ENCODE assay signal across 8 mouse cellular contexts in genomic region chr2:33616411-33616843, GRCm38 (mm10). TPM values are rescaled to one million over a fixed set of nuclear protein-coding genes. Genes with fewer than 3 reads are reported as not detected.
DNase-seq lines count a peak whose midpoint lies in the region; ATAC-seq lines count a peak whose summit lies in the region.
"Had no signal": no experiment of that assay in that cellular context is flagged by ENCODE, and none has a peak within 500 bp of the region (broad histone marks: within the 10 kb centered on the region; RNA-seq: fewer than 3 reads in every experiment).

No protein-coding gene starts in this region.

- peak overlapping the region; percentile 84 for H3K4me2 ChIP-seq in forebrain, embryonic 16.5 days (ENCODE audit: low read length)
- H3K4me2 ChIP-seq in liver, embryonic 15.5 days, result peak overlapping the region; percentile 38
- peak overlapping the region; percentile 68 for H3K4me2 ChIP-seq in stomach, embryonic 15.5 days

- under 1% methylated on average over 30 of the region's 30 CpGs for WGBS in forebrain, embryonic 16.5 days
- 2% methylated on average over 30 of the region's 30 CpGs for WGBS in liver, embryonic 15.5 days (ENCODE audit: insufficient replicate concordance)
- under 1% methylated on average over 30 of the region's 30 CpGs for WGBS in stomach, embryonic 15.5 days

- peak; percentile 87 for DNase-seq in ZHBTc4 (ENCODE audit: low read depth, low spot score)
- peak; percentile 18 for DNase-seq in cerebellum, adult 11 months
- peak; percentile 25 for DNase-seq in kidney, postnatal 14 days
- DNase-seq in B cell, adult 2 months, result no peak

- peak overlapping the region; percentile 64 for H3K9ac ChIP-seq in forebrain, embryonic 16.5 days (replicated peaks; ENCODE audit: low read depth, low read length)
- H3K9ac ChIP-seq in liver, embryonic 15.5 days, result no peak overlapping the region
- H3K9ac ChIP-seq in stomach, embryonic 15.5 days, result no peak overlapping the region

- H3K27me3 ChIP-seq in forebrain, embryonic 16.5 days (replicated peaks; ENCODE audit: control insufficient read depth, insufficient read depth, low read length), result peaks cover 22% of the 10 kb centered on the region
- peaks cover 74% of the 10 kb centered on the region for H3K27me3 ChIP-seq in liver, embryonic 15.5 days
- H3K27me3 ChIP-seq in stomach, embryonic 15.5 days (replicated peaks), result peaks cover 38% of the 10 kb centered on the region

- H3K27ac ChIP-seq in forebrain, embryonic 16.5 days (ENCODE audit: low read length), result peak overlapping the region; percentile 76
- H3K27ac ChIP-seq in liver, embryonic 15.5 days (replicated peaks), result no peak overlapping the region
- no peak overlapping the region for H3K27ac ChIP-seq in stomach, embryonic 15.5 days

- H3K36me3 ChIP-seq in forebrain, embryonic 16.5 days (ENCODE audit: control insufficient read depth, insufficient read depth), result no peaks in the 10 kb centered on the region
- no peaks in the 10 kb centered on the region for H3K36me3 ChIP-seq in liver, embryonic 15.5 days (replicated peaks)
- no peaks in the 10 kb centered on the region for H3K36me3 ChIP-seq in stomach, embryonic 15.5 days

- no peaks in the 10 kb centered on the region for H3K9me3 ChIP-seq in forebrain, embryonic 16.5 days (ENCODE audit: control insufficient read depth, low read length)
- H3K9me3 ChIP-seq in liver, embryonic 15.5 days (replicated peaks), result no peaks in the 10 kb centered on the region
- H3K9me3 ChIP-seq in stomach, embryonic 15.5 days, result no peaks in the 10 kb centered on the region

- peaks cover 22% of the 10 kb centered on the region for H3K4me1 ChIP-seq in forebrain, embryonic 16.5 days (replicated peaks; ENCODE audit: control insufficient read depth, insufficient read depth, low read length)
- H3K4me1 ChIP-seq in liver, embryonic 15.5 days (replicated peaks), result no peaks in the 10 kb centered on the region
- peaks cover 13% of the 10 kb centered on the region for H3K4me1 ChIP-seq in stomach, embryonic 15.5 days

- H3K4me3 ChIP-seq in forebrain, embryonic 16.5 days (replicated peaks; ENCODE audit: low read length), result peak overlapping the region; percentile 49
- H3K4me3 ChIP-seq in liver, embryonic 15.5 days (replicated peaks), result no peak overlapping the region; the same call in 1 of the 2 replicates
- H3K4me3 ChIP-seq in stomach, embryonic 15.5 days (replicated peaks), result peak overlapping the region; percentile 34

- peak; percentile 94 for ATAC-seq in forebrain, embryonic 16.5 days
- ATAC-seq in liver, embryonic 15.5 days (ENCODE audit: insufficient read depth), result no peak
- ATAC-seq in stomach, embryonic 15.5 days (ENCODE audit: insufficient read depth, low FRiP score, low read depth), result no peak

RNA-seq across cellular contexts. Expression of gene Lmx1b, which starts 23.9 kb away (rescaled TPM):
- polyA plus RNA-seq in forebrain, embryonic 16.5 days (2015; fragmentation: Nextera tagmentation; extraction: Ambion mirVana), result not detected in 2 replicates
- polyA plus RNA-seq in liver, embryonic 15.5 days (2015; fragmentation: Nextera tagmentation; extraction: Ambion mirVana), result not detected in 2 replicates
- 0.04 and 0.09 TPM in 2 replicates for polyA plus RNA-seq in stomach, embryonic 15.5 days (2015; fragmentation: Nextera tagmentation; extraction: Ambion mirVana)
- polyA plus RNA-seq: spleen, adult 2 months had no signal

Comparison
In these comparisons a context has a peak if more than half of its experiments do, and no peak if none do; other contexts are left out.
1. DNase-seq: peak in ZHBTc4 (single experiment), cerebellum, adult 11 months (single experiment) and kidney, postnatal 14 days (single experiment); none in B cell, adult 2 months (0 of 2).
2. Peak in every context shown above with its lines, with median percentiles within 50 percentile points of each other: H3K4me2 ChIP-seq.